Mouse (Mus musculus): ENCODE data around the gene Col4a3. TPM values are rescaled to one million over a fixed set of nuclear protein-coding genes. Genes with fewer than 3 reads are reported as not detected.

Gene Col4a3
- total RNA-seq, 2 experiments from 2014 or later = 0.88 to 1.9 TPM

Other genes starting within 250 kb of the Col4a3 start
- 1 to 10 TPM; 2.0 to 2.1 TPM for gene Col4a4, start 72 bp upstream of the Col4a3 start, total RNA-seq (2021)
- gene Mff, start 138.0 kb downstream of the Col4a3 start, total RNA-seq (2021) = 100 to 1,000 TPM; 128 to 136 TPM
- gene Tm4sf20, start 181.5 kb downstream of the Col4a3 start, total RNA-seq (2021) = not detected
- gene Gm47791, start 184.3 kb downstream of the Col4a3 start, total RNA-seq (2021) = not detected